Mouse (Mus musculus) hindbrain, postnatal 0 days (tissue): Measurements from ENCODE around the gene Pop7. TPM values are rescaled to one million over a fixed set of nuclear protein-coding genes. Genes with fewer than 3 reads are reported as not detected.
A peak's percentile ranks its signal among the peaks of the same experiment; 100 is the strongest.

Experiments
- ATAC-seq: fragments of 200-750 bp; cut with Nextera tagmentation; 2 replicates; pipeline ENCODE4 v1.8.0; 2017; ENCODE audit warnings: mild to moderate bottlenecking, moderate TSS enrichment, moderate library complexity
- DNase-seq: peaks from one replicate; pipeline ENCODE4 v3.0.0-alpha.2; 2015; ENCODE audit warnings: low spot score
- H3K27ac ChIP-seq: fragments of 300-500 bp; sonication (generic); 2 replicates; pipeline ENCODE4 v1.5.1; 2014; ENCODE audit warnings: mild to moderate bottlenecking
- H3K27me3 ChIP-seq: fragments of 300-500 bp; sonication (generic); 2 replicates; pipeline ENCODE4 v1.6.1; 2014; ENCODE audit warnings: low read length, mixed read lengths; ENCODE audit not compliant: insufficient read depth
- H3K36me3 ChIP-seq: fragments of 300-500 bp; sonication (generic); 2 replicates; pipeline ENCODE4 v1.6.1; 2014; ENCODE audit warnings: low read length, mixed read lengths; ENCODE audit not compliant: insufficient read depth
- H3K4me1 ChIP-seq: fragments of 300-500 bp; sonication (generic); 2 replicates; pipeline ENCODE4 v1.6.1; 2014; ENCODE audit warnings: antibody characterized with exemption, low read length, mixed read lengths; ENCODE audit not compliant: insufficient read depth
- H3K4me2 ChIP-seq: fragments of 300-500 bp; sonication (generic); 2 replicates; pipeline ENCODE4 v1.6.1; 2014; ENCODE audit warnings: low read depth, mild to moderate bottlenecking, low read length, moderate library complexity, mixed read lengths
- H3K4me3 ChIP-seq: fragments of 300-500 bp; sonication (generic); 2 replicates; pipeline ENCODE4 v1.5.1; 2014; ENCODE audit warnings: low read length
- H3K9ac ChIP-seq: fragments of 300-500 bp; sonication (generic); replicated peaks from 2 replicates; pipeline ENCODE4 v1.6.1; 2014; ENCODE audit warnings: mild to moderate bottlenecking, low read length, moderate library complexity, mixed read lengths
- H3K9me3 ChIP-seq: fragments of 300-500 bp; sonication (generic); 2 replicates; pipeline ENCODE4 v1.6.1; 2016; ENCODE audit warnings: low read length, mixed read lengths
- CTCF ChIP-seq: IDR thresholded peaks from 2 replicates; pipeline ENCODE4 v1.5.1; 2016; ENCODE audit warnings: antibody characterized with exemption, control low read depth, low read depth
- WGBS: fragments of 180-500 bp; shearing (Covaris S2); extraction: QIAGEN DNeasy Blood & Tissue Kit; methylation state at CpG from one replicate; pipeline ENCODE4 v1.1.7; 2014; 5-methylcytosine and 5-hydroxymethylcytosine counted together
- polyA plus RNA-seq: library from polyadenylated mRNA; unstranded; fragments of >200 nt; fragmentation: Nextera tagmentation; extraction: Ambion mirVana; gene quantifications from 2 replicates; pipeline ENCODE4 v1.2.1, GENCODE M21; 2015
- total RNA-seq: library from RNA; depleted of rRNA; stranded (reverse); fragments of >200 nt; gene quantifications from 2 replicates; pipeline ENCODE4 v1.2.3, GENCODE M21; 2014

Gene Pop7
- total and polyA plus RNA-seq, 2 experiments from 2014 or later, result 83.5 to 85.3 TPM

- Histone ChIP-seq H3K9ac (no peak overlapping the region), H3K36me3 (peaks cover 63% of the 10 kb centered on the region), H3K27ac (no peak overlapping the region; the same call in 1 of the 2 replicates), H3K4me3 (no peak overlapping the region), H3K9me3 (no peaks in the 10 kb centered on the region), H3K4me1 (peaks cover 3% of the 10 kb centered on the region; the same call in 1 of the 2 replicates), H3K4me2 (no peak overlapping the region), H3K27me3 (no peaks in the 10 kb centered on the region)
- peak; percentile 24 for DNase-seq
- peak; percentile 44 for TF ChIP-seq CTCF
- no peak; the same call in 1 of the 2 replicates for ATAC-seq
- WGBS, result 78% methylated on average over 25 of the region's 25 CpGs
Measured at GRCm38 (mm10) chr5:137523396-137524250, 21.3 kb upstream of the Pop7 start.

- no peak for DNase-seq
- peak; percentile 20; the same call in 1 of the 2 replicates for TF ChIP-seq CTCF
- Histone ChIP-seq H3K4me3 (no peak overlapping the region), H3K9ac (no peak overlapping the region), H3K4me2 (no peak overlapping the region), H3K27me3 (no peaks in the 10 kb centered on the region), H3K27ac (no peak overlapping the region), H3K4me1 (peaks cover 3% of the 10 kb centered on the region; the same call in 1 of the 2 replicates), H3K36me3 (peaks cover 58% of the 10 kb centered on the region), H3K9me3 (no peaks in the 10 kb centered on the region)
- 68% methylated on average over 11 of the region's 11 CpGs for WGBS
- ATAC-seq, result no peak
Measured at GRCm38 (mm10) chr5:137522711-137523110, 20.4 kb upstream of the Pop7 start.

GRCm38 (mm10) chr5:137521861-137522260 lies 19.5 kb upstream of the Pop7 start:
- DNase-seq (no peak), ATAC-seq (no peak)
- no peaks in the 10 kb centered on the region for H3K27me3 ChIP-seq
- H3K4me3 ChIP-seq, result no peak overlapping the region
- no peak for TF ChIP-seq CTCF
- H3K9me3 ChIP-seq, result no peaks in the 10 kb centered on the region
- no peak overlapping the region for H3K27ac ChIP-seq
- 77% methylated on average over 9 of the region's 9 CpGs for WGBS
- H3K36me3 ChIP-seq, result peaks cover 58% of the 10 kb centered on the region
- H3K9ac ChIP-seq, result no peak overlapping the region
- H3K4me2 ChIP-seq, result no peak overlapping the region
- H3K4me1 ChIP-seq, result peaks cover 3% of the 10 kb centered on the region; the same call in 1 of the 2 replicates

GRCm38 (mm10) chr5:137519691-137520550 lies 17.6 kb upstream of the Pop7 start:
- ATAC-seq (no peak), DNase-seq (no peak)
- peaks cover 58% of the 10 kb centered on the region for H3K36me3 ChIP-seq
- H3K4me3 ChIP-seq, result no peak overlapping the region
- H3K9ac ChIP-seq, result no peak overlapping the region
- no peak overlapping the region for H3K27ac ChIP-seq
- TF ChIP-seq CTCF, result no peak
- H3K9me3 ChIP-seq, result no peaks in the 10 kb centered on the region
- H3K27me3 ChIP-seq, result no peaks in the 10 kb centered on the region
- WGBS, result 86% methylated on average over 27 of the region's 27 CpGs
- H3K4me1 ChIP-seq, result no peaks in the 10 kb centered on the region
- H3K4me2 ChIP-seq, result no peak overlapping the region

GRCm38 (mm10) chr5:137518436-137518835 lies 16.1 kb upstream of the Pop7 start, which contains the start of gene Gigyf1:
TSS of gene Gigyf1 (plus strand) at chr5:137518548.
- 65% methylated on average over 5 of the region's 5 CpGs for WGBS
- ATAC-seq, result peak; percentile 42
- peak; percentile 72 for TF ChIP-seq CTCF
- H3K4me2 ChIP-seq, result no peak within 1 kb of the TSS
- DNase-seq, result no peak
- H3K9ac ChIP-seq, result no peak within 1 kb of the TSS
- no peaks in the 10 kb centered on the region for H3K9me3 ChIP-seq
- peaks cover 45% of the 10 kb centered on the region for H3K36me3 ChIP-seq
- no peaks in the 10 kb centered on the region for H3K27me3 ChIP-seq
- H3K4me1 ChIP-seq, result peaks cover 7% of the 10 kb centered on the region; the same call in 1 of the 2 replicates
- no peak within 1 kb of the TSS for H3K4me3 ChIP-seq
- H3K27ac ChIP-seq, result no peak within 1 kb of the TSS

- Histone ChIP-seq H3K27ac (no peak overlapping the region), H3K4me1 (peaks cover 16% of the 10 kb centered on the region; the same call in 1 of the 2 replicates), H3K36me3 (peaks cover 11% of the 10 kb centered on the region), H3K4me3 (no peak overlapping the region), H3K9me3 (no peaks in the 10 kb centered on the region), H3K9ac (0 out of 2 replicates have a peak overlapping the region, but pooled peaks have one; percentile 13), H3K27me3 (no peaks in the 10 kb centered on the region), H3K4me2 (no peak overlapping the region)
- TF ChIP-seq CTCF, result no peak
- 91% methylated on average over 3 of the region's 3 CpGs for WGBS
- ATAC-seq, result no peak
- DNase-seq, result no peak
Measured at GRCm38 (mm10) chr5:137514811-137515210, 12.5 kb upstream of the Pop7 start.
